Mouse (Mus musculus): ENCODE data around the gene Fasn.
A peak's percentile ranks its signal among the peaks of the same experiment; 100 is the strongest.
"Not testable (repeated sequence)": the region's sequence is repeated elsewhere in the genome, so short reads cannot be mapped to it uniquely, and the experiment has no call there.

Fasn gene

GRCm38 (mm10) chr11:120823956-120824786 is at the start of gene Fasn:
Gene Fasn (minus strand): TSS chr11:120824547.
- peak; percentile 98 for DNase-seq

- no peak for DNase-seq
Observed at GRCm38 (mm10) chr11:120873206-120873605, 48.9 kb upstream of the Fasn start.

GRCm38 (mm10) chr11:120871521-120871920 is 47.2 kb upstream of the Fasn start:
- no peak for DNase-seq

GRCm38 (mm10) chr11:120865816-120866215 is 41.5 kb upstream of the Fasn start:
- DNase-seq = no peak

- no peak for DNase-seq
Observed at GRCm38 (mm10) chr11:120862819-120863218, 38.5 kb upstream of the Fasn start.

- not testable (repeated sequence) for DNase-seq
Observed at GRCm38 (mm10) chr11:120855938-120856337, 31.6 kb upstream of the Fasn start.

- no peak for DNase-seq
Observed at GRCm38 (mm10) chr11:120853788-120854187, 29.4 kb upstream of the Fasn start.

GRCm38 (mm10) chr11:120853158-120853557 is 28.8 kb upstream of the Fasn start:
- DNase-seq = no peak

- DNase-seq = no peak
Observed at GRCm38 (mm10) chr11:120852083-120852935, 28.0 kb upstream of the Fasn start.

- no peak for DNase-seq
Observed at GRCm38 (mm10) chr11:120851582-120851981, 27.2 kb upstream of the Fasn start.

GRCm38 (mm10) chr11:120851132-120851531 is 26.8 kb upstream of the Fasn start:
- no peak for DNase-seq

GRCm38 (mm10) chr11:120850331-120851030 is 26.1 kb upstream of the Fasn start:
- DNase-seq = no peak

GRCm38 (mm10) chr11:120846725-120847475 is 22.6 kb upstream of the Fasn start:
- DNase-seq = no peak

GRCm38 (mm10) chr11:120844329-120844728 is 20.0 kb upstream of the Fasn start:
- DNase-seq = no peak

GRCm38 (mm10) chr11:120833555-120834280 is 9.4 kb upstream of the Fasn start:
- no peak for DNase-seq

GRCm38 (mm10) chr11:120832962-120833361 is 8.6 kb upstream of the Fasn start:
- DNase-seq = not testable (repeated sequence)

GRCm38 (mm10) chr11:120831659-120832440 is 7.5 kb upstream of the Fasn start:
- no peak for DNase-seq

- no peak for DNase-seq
Observed at GRCm38 (mm10) chr11:120830686-120831085, 6.3 kb upstream of the Fasn start.

GRCm38 (mm10) chr11:120829757-120830532 is 5.6 kb upstream of the Fasn start:
- DNase-seq = no peak

GRCm38 (mm10) chr11:120828416-120828815 is 4.1 kb upstream of the Fasn start:
- peak; percentile 22 for DNase-seq
